Mouse (Mus musculus): Measurements from ENCODE around the gene Vmn1r213. TPM values are rescaled to one million over a fixed set of nuclear protein-coding genes. Genes with fewer than 3 reads are reported as not detected.

Vmn1r213 gene
- not detected in 2 replicates for polyA plus RNA-seq (2015; fragmentation: Nextera tagmentation; extraction: Ambion mirVana)

GRCm38 (mm10) chr13:23007356-23007755, at the start of gene Vmn1r213:
Gene Vmn1r213, plus strand, starts transcription at chr13:23007656.

GRCm38 (mm10) chr13:23030118-23030517, 22.7 kb downstream of the Vmn1r213 start, which contains the start of gene Vmn1r214:
Gene Vmn1r214, plus strand, starts transcription at chr13:23030418.

Other genes with a start within 250 kb of the Vmn1r213 start
- gene Vmn1r208, start 230.3 kb upstream of the Vmn1r213 start, polyA plus RNA-seq (2015; fragmentation: Nextera tagmentation; extraction: Ambion mirVana) = not detected in 2 replicates
- gene Vmn1r209, start 198.0 kb upstream of the Vmn1r213 start, polyA plus RNA-seq (2015; fragmentation: Nextera tagmentation; extraction: Ambion mirVana) = not detected in 2 replicates
- gene Vmn1r210, start 176.3 kb upstream of the Vmn1r213 start, polyA plus RNA-seq (2015; fragmentation: Nextera tagmentation; extraction: Ambion mirVana) = not detected in 2 replicates
- gene Vmn1r211, start 150.1 kb upstream of the Vmn1r213 start, polyA plus RNA-seq (2015; fragmentation: Nextera tagmentation; extraction: Ambion mirVana) = not detected in 2 replicates
- gene Vmn1r212, start 123.5 kb upstream of the Vmn1r213 start, polyA plus RNA-seq (2015; fragmentation: Nextera tagmentation; extraction: Ambion mirVana) = not detected in 2 replicates
- gene Vmn1r214, start 22.8 kb downstream of the Vmn1r213 start, polyA plus RNA-seq (2015; fragmentation: Nextera tagmentation; extraction: Ambion mirVana) = not detected in 2 replicates
- gene Vmn1r215, start 60.4 kb downstream of the Vmn1r213 start, polyA plus RNA-seq (2015; fragmentation: Nextera tagmentation; extraction: Ambion mirVana) = not detected in 2 replicates
- gene Vmn1r217, start 110.6 kb downstream of the Vmn1r213 start, polyA plus RNA-seq (2015; fragmentation: Nextera tagmentation; extraction: Ambion mirVana) = not detected in 2 replicates
- not detected in 2 replicates for gene Vmn1r218, start 125.5 kb downstream of the Vmn1r213 start, polyA plus RNA-seq (2015; fragmentation: Nextera tagmentation; extraction: Ambion mirVana)
- gene Vmn1r219, start 151.7 kb downstream of the Vmn1r213 start, polyA plus RNA-seq (2015; fragmentation: Nextera tagmentation; extraction: Ambion mirVana) = 0.02 TPM in 1 of 2 replicates, not detected in the other
- not detected in 2 replicates for gene Vmn1r220, start 180.3 kb downstream of the Vmn1r213 start, polyA plus RNA-seq (2015; fragmentation: Nextera tagmentation; extraction: Ambion mirVana)
- gene Vmn1r221, start 206.5 kb downstream of the Vmn1r213 start, polyA plus RNA-seq (2015; fragmentation: Nextera tagmentation; extraction: Ambion mirVana) = not detected in 2 replicates
- gene Vmn1r222, start 228.3 kb downstream of the Vmn1r213 start, polyA plus RNA-seq (2015; fragmentation: Nextera tagmentation; extraction: Ambion mirVana) = not detected in 2 replicates
- not detected in 2 replicates for gene Vmn1r223, start 239.5 kb downstream of the Vmn1r213 start, polyA plus RNA-seq (2015; fragmentation: Nextera tagmentation; extraction: Ambion mirVana)